In genomic region chr17:56022131-56022988, GRCm38 (mm10) we compare ENCODE assay signal across 9 mouse cellular contexts. TPM values are rescaled to one million over a fixed set of nuclear protein-coding genes. Genes with fewer than 3 reads are reported as not detected.
A peak's percentile ranks its signal among the peaks of the same experiment; 100 is the strongest.
DNase-seq lines count a peak whose midpoint lies in the region; ATAC-seq and TF ChIP-seq lines count a peak whose summit lies in the region.
"Had no signal": no experiment of that assay in that cellular context is flagged by ENCODE, and none has a peak within 500 bp of the region (broad histone marks: within the 10 kb centered on the region; RNA-seq: fewer than 3 reads in every experiment).

No protein-coding gene starts in this region.

- no peak overlapping the region for H3K4me3 ChIP-seq in heart, postnatal 0 days (ENCODE audit: low read depth, low read length)
- no peak overlapping the region for H3K4me3 ChIP-seq in cortical plate, adult 2 months (ENCODE audit: insufficient read depth, low read length)
- H3K4me3 ChIP-seq in stomach, postnatal 0 days (ENCODE audit: low read depth, low read length): no peak overlapping the region

- WGBS in heart, postnatal 0 days: 86% methylated on average over 2 of the region's 2 CpGs
- 80% methylated on average over 2 of the region's 2 CpGs for WGBS in stomach, postnatal 0 days

- no peak for TF ChIP-seq EP300 in heart, postnatal 0 days (IDR thresholded peaks at IDR 0.05; ENCODE audit: low read depth)
- TF ChIP-seq EP300 in stomach, postnatal 0 days (optimal IDR thresholded peaks at IDR 0.05): no peak

- no peaks in the 10 kb centered on the region for H3K27me3 ChIP-seq in heart, postnatal 0 days (ENCODE audit: control insufficient read depth, insufficient read depth, low read length)
- H3K27me3 ChIP-seq in stomach, postnatal 0 days (ENCODE audit: control insufficient read depth, insufficient read depth, low read length): no peaks in the 10 kb centered on the region

- H3K9me3 ChIP-seq in heart, postnatal 0 days (replicated peaks; ENCODE audit: control insufficient read depth, low read length): no peaks in the 10 kb centered on the region
- H3K9me3 ChIP-seq in stomach, postnatal 0 days (ENCODE audit: control insufficient read depth, low read length): no peaks in the 10 kb centered on the region
- H3K9me3 ChIP-seq: G1E had no signal

- TF ChIP-seq POLR2A in cortical plate, adult 2 months (IDR thresholded peaks at IDR 0.05; ENCODE audit: extremely low read depth, insufficient read depth, low read length): no peak

- no peak for ATAC-seq in heart, postnatal 0 days (ENCODE audit: insufficient read depth, low read depth)
- no peak for ATAC-seq in stomach, postnatal 0 days (ENCODE audit: low FRiP score, low TSS enrichment)

- intact Hi-C loops in heart, postnatal 25 days (cut with DNase I): no loop called here

- H3K27ac ChIP-seq in heart, postnatal 0 days (ENCODE audit: low read depth): peak overlapping the region; percentile 21; the same call in 1 of the 2 replicates
- peak overlapping the region; percentile 24; the same call in 1 of the 2 replicates for H3K27ac ChIP-seq in cortical plate, adult 2 months (ENCODE audit: insufficient read depth, low read length)
- H3K27ac ChIP-seq in stomach, postnatal 0 days (replicated peaks): peak overlapping the region; percentile 76; the same call in 1 of the 2 replicates

- peaks cover 22% of the 10 kb centered on the region for H3K36me3 ChIP-seq in heart, postnatal 0 days (replicated peaks; ENCODE audit: control insufficient read depth, insufficient read depth, low read length)
- peaks cover 15% of the 10 kb centered on the region for H3K36me3 ChIP-seq in stomach, postnatal 0 days (ENCODE audit: control insufficient read depth, insufficient read depth, low read length)

- no peak overlapping the region for H3K4me2 ChIP-seq in heart, postnatal 0 days (ENCODE audit: low read depth, low read length)
- no peak overlapping the region for H3K4me2 ChIP-seq in stomach, postnatal 0 days (replicated peaks; ENCODE audit: low read depth)

- no peak overlapping the region for H3K9ac ChIP-seq in heart, postnatal 0 days (replicated peaks; ENCODE audit: low read depth, low read length)
- H3K9ac ChIP-seq in stomach, postnatal 0 days (ENCODE audit: low read length): no peak overlapping the region

- no peak for DNase-seq in heart, postnatal 0 days (ENCODE audit: low spot score)
- no peak for DNase-seq in heart, postnatal 25 days (ENCODE audit: low spot score)
- DNase-seq in thymus, postnatal 0 days (ENCODE audit: low spot score): peak; percentile 56
- no peak for DNase-seq in thymus, postnatal 36 days
- no peak for DNase-seq in stomach, postnatal 0 days (ENCODE audit: low spot score)
- no peak for DNase-seq in kidney, postnatal 36 days
- no peak for DNase-seq in heart, adult 18-20 months

- H3K4me1 ChIP-seq in heart, postnatal 0 days (ENCODE audit: control insufficient read depth, insufficient read depth): peaks cover 46% of the 10 kb centered on the region
- peaks cover 23% of the 10 kb centered on the region for H3K4me1 ChIP-seq in cortical plate, adult 2 months (ENCODE audit: control insufficient read depth, insufficient read depth, low read length)
- no peaks in the 10 kb centered on the region for H3K4me1 ChIP-seq in stomach, postnatal 0 days (replicated peaks; ENCODE audit: control insufficient read depth, insufficient read depth)

- TF ChIP-seq CTCF in heart, postnatal 0 days (IDR thresholded peaks at IDR 0.05; ENCODE audit: low read depth): no peak
- no peak for TF ChIP-seq CTCF in cortical plate, adult 2 months (IDR thresholded peaks at IDR 0.05; ENCODE audit: extremely low read depth, insufficient read depth, low read length)
- TF ChIP-seq CTCF in stomach, postnatal 0 days (IDR thresholded peaks at IDR 0.05; ENCODE audit: low read depth): no peak

RNA-seq across cellular contexts. Expression of gene Sh3gl1, which starts 14.1 kb away (rescaled TPM):
- 45.8 and 61.1 TPM in 2 replicates for total RNA-seq in heart, postnatal 0 days (2014; rRNA removed; ENCODE audit: low replicate concordance)
- polyA plus RNA-seq in heart, postnatal 0 days (2015; fragmentation: Nextera tagmentation; extraction: Ambion mirVana): 43.5 and 49.5 TPM in 2 replicates
- total RNA-seq in heart, postnatal 25 days (2021): 10 to 100 TPM; 17.6 to 19.8 TPM
- 117 and 129 TPM in 2 replicates for polyA plus RNA-seq in thymus, postnatal 0 days (2015; fragmentation: Nextera tagmentation; extraction: Ambion mirVana)
- 56.5 and 59.4 TPM in 2 replicates for polyA plus RNA-seq in cortical plate, adult 2 months (2012; rRNA removed)
- polyA plus RNA-seq in stomach, postnatal 0 days (2015; fragmentation: Nextera tagmentation; extraction: Ambion mirVana): 100 and 101 TPM in 2 replicates
- 10 to 100 TPM; 11.7 to 13.7 TPM for total RNA-seq in heart, adult 18-20 months (2021)

RNA-seq across cellular contexts. Expression of gene Mpnd, which starts 16.8 kb away (rescaled TPM):
- 100 and 114 TPM in 2 replicates for total RNA-seq in heart, postnatal 0 days (2014; rRNA removed; ENCODE audit: low replicate concordance)
- 42.5 and 42.9 TPM in 2 replicates for polyA plus RNA-seq in heart, postnatal 0 days (2015; fragmentation: Nextera tagmentation; extraction: Ambion mirVana)
- 10 to 100 TPM; 50.0 to 59.4 TPM for total RNA-seq in heart, postnatal 25 days (2021)
- 65.7 and 65.9 TPM in 2 replicates for polyA plus RNA-seq in thymus, postnatal 0 days (2015; fragmentation: Nextera tagmentation; extraction: Ambion mirVana)
- polyA plus RNA-seq in cortical plate, adult 2 months (2012; rRNA removed): 142 and 154 TPM in 2 replicates
- polyA plus RNA-seq in stomach, postnatal 0 days (2015; fragmentation: Nextera tagmentation; extraction: Ambion mirVana): 28.9 and 34.9 TPM in 2 replicates
- total RNA-seq in heart, adult 18-20 months (2021): 10 to 100 TPM; 59.7 to 60.5 TPM

RNA-seq across cellular contexts. Expression of gene Stap2, which starts 17.0 kb away (rescaled TPM):
- total RNA-seq in heart, postnatal 0 days (2014; rRNA removed; ENCODE audit: low replicate concordance): 14.3 and 23.7 TPM in 2 replicates
- polyA plus RNA-seq in heart, postnatal 0 days (2015; fragmentation: Nextera tagmentation; extraction: Ambion mirVana): 16.0 and 17.2 TPM in 2 replicates
- total RNA-seq in heart, postnatal 25 days (2021): 10 to 100 TPM; 14.1 to 14.6 TPM
- 17.6 and 18.0 TPM in 2 replicates for polyA plus RNA-seq in thymus, postnatal 0 days (2015; fragmentation: Nextera tagmentation; extraction: Ambion mirVana)
- polyA plus RNA-seq in cortical plate, adult 2 months (2012; rRNA removed): 6.0 TPM in 2 replicates
- 44.2 and 50.6 TPM in 2 replicates for polyA plus RNA-seq in stomach, postnatal 0 days (2015; fragmentation: Nextera tagmentation; extraction: Ambion mirVana)
- 10 to 100 TPM; 12.3 to 12.9 TPM for total RNA-seq in heart, adult 18-20 months (2021)
- polyA plus RNA-seq: G1E had no signal

RNA-seq across cellular contexts. Expression of gene Chaf1a, which starts 17.9 kb away (rescaled TPM):
- 2.8 and 8.3 TPM in 2 replicates for total RNA-seq in heart, postnatal 0 days (2014; rRNA removed; ENCODE audit: low replicate concordance)
- polyA plus RNA-seq in heart, postnatal 0 days (2015; fragmentation: Nextera tagmentation; extraction: Ambion mirVana): 2.9 and 3.0 TPM in 2 replicates
- total RNA-seq in heart, postnatal 25 days (2021): 1 to 10 TPM in 1 of 2 experiments, under 1 TPM in 1; 0.95 to 1.2 TPM
- 18.0 and 18.5 TPM in 2 replicates for polyA plus RNA-seq in thymus, postnatal 0 days (2015; fragmentation: Nextera tagmentation; extraction: Ambion mirVana)
- 2.6 and 2.8 TPM in 2 replicates for polyA plus RNA-seq in cortical plate, adult 2 months (2012; rRNA removed)
- polyA plus RNA-seq in stomach, postnatal 0 days (2015; fragmentation: Nextera tagmentation; extraction: Ambion mirVana): 4.5 and 5.0 TPM in 2 replicates
- 1 to 10 TPM; 1.1 to 1.3 TPM for total RNA-seq in heart, adult 18-20 months (2021)

RNA-seq across cellular contexts. Expression of gene Fsd1, which starts 36.1 kb away (rescaled TPM):
- total RNA-seq in heart, postnatal 0 days (2014; rRNA removed; ENCODE audit: low replicate concordance): not detected in 2 replicates
- polyA plus RNA-seq in heart, postnatal 0 days (2015; fragmentation: Nextera tagmentation; extraction: Ambion mirVana): 0.26 and 0.51 TPM in 2 replicates
- under 1 TPM in 1 of 2 experiments, not detected in 1; 0.47 TPM for total RNA-seq in heart, postnatal 25 days (2021)
- polyA plus RNA-seq in thymus, postnatal 0 days (2015; fragmentation: Nextera tagmentation; extraction: Ambion mirVana): 1.9 and 2.7 TPM in 2 replicates
- 76.7 and 91.0 TPM in 2 replicates for polyA plus RNA-seq in cortical plate, adult 2 months (2012; rRNA removed)
- polyA plus RNA-seq in stomach, postnatal 0 days (2015; fragmentation: Nextera tagmentation; extraction: Ambion mirVana): 2.7 and 3.5 TPM in 2 replicates
- total RNA-seq in heart, adult 18-20 months (2021): not detected
- polyA plus RNA-seq: G1E had no signal

Comparison
In these comparisons a context has a peak if more than half of its experiments do, and no peak if none do; other contexts are left out.
1. H3K27ac ChIP-seq: peak in every context shown above with its lines; median percentile 76 in stomach, postnatal 0 days; 24 in cortical plate, adult 2 months; 21 in heart, postnatal 0 days.